Mouse (Mus musculus) erythroblast, embryonic 14.5 days (primary cell): Measurements from ENCODE around the gene Otulin. TPM values are rescaled to one million over a fixed set of nuclear protein-coding genes. Genes with fewer than 3 reads are reported as not detected.

ENCODE experiments used
- H3K27me3 ChIP-seq: 2 replicates; pipeline ENCODE4 v1.6.1; 2012; ENCODE audit warnings: inconsistent platforms; ENCODE audit not compliant: control insufficient read depth
- H3K36me3 ChIP-seq: 2 replicates; pipeline ENCODE4 v1.6.1; 2012; ENCODE audit warnings: mild to moderate bottlenecking, inconsistent platforms; ENCODE audit not compliant: control insufficient read depth
- H3K4me1 ChIP-seq: 2 replicates; pipeline ENCODE4 v1.6.1; 2012; ENCODE audit warnings: inconsistent platforms; ENCODE audit not compliant: control insufficient read depth
- H3K4me3 ChIP-seq: replicated peaks from 2 replicates; pipeline ENCODE3; 2012; ENCODE audit warnings: moderate library complexity, mild to moderate bottlenecking, inconsistent platforms
- H3K9me3 ChIP-seq: 2 replicates; pipeline ENCODE4 v1.6.1; 2012; ENCODE audit warnings: low read length, inconsistent platforms, mixed read lengths; ENCODE audit not compliant: control insufficient read depth
- GATA1 ChIP-seq: IDR thresholded peaks from 2 replicates; pipeline ENCODE4 v1.6.1; 2012; ENCODE audit warnings: low read length, inconsistent platforms, mixed read lengths
- TAL1 ChIP-seq: IDR thresholded peaks from 3 replicates; pipeline ENCODE4 v1.6.1; 2012; ENCODE audit warnings: low read length, inconsistent platforms, mixed read lengths
- polyA plus RNA-seq: library from polyadenylated mRNA; stranded (reverse); fragments of >175 nt; gene quantifications from 2 replicates; pipeline ENCODE4 v1.2.3, GENCODE M21; 2012

Otulin gene
- polyA plus RNA-seq, 1 experiment, result 1.0 TPM

GRCm38 (mm10) chr15:27580771-27581170 is 49.7 kb downstream of the Otulin start:
- TF ChIP-seq GATA1 (no peak), TAL1 (no peak)
- Histone ChIP-seq H3K27me3 (no peaks in the 10 kb centered on the region), H3K36me3 (peaks cover 98% of the 10 kb centered on the region), H3K4me3 (no peak overlapping the region), H3K9me3 (no peaks in the 10 kb centered on the region), H3K4me1 (no peaks in the 10 kb centered on the region)

DNA sequence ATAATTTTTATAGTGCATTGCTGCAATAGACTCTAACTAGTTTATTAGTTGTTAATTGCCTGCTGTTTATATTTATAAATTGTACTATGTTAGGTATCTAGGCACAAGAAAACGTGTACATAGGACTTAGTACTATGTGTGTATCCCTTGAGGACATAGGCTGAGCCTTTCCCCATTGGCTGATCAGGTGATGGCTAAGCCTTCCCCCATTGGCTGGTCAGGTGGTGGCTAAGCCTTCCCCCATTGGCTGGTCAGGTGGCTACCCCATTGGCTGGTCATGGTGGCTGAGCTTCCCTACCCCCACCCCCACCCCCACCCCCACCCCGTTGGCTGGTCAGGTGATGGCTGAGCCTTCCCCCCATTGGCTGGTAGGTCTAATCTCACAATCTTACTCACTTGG is 50.6 kb downstream of the Otulin start:
- no peaks in the 10 kb centered on the region for H3K4me1 ChIP-seq
- H3K36me3 ChIP-seq, result peaks cover 98% of the 10 kb centered on the region
- no peaks in the 10 kb centered on the region for H3K27me3 ChIP-seq
- no peak for TF ChIP-seq TAL1
- no peak for TF ChIP-seq GATA1
- H3K4me3 ChIP-seq, result no peak overlapping the region
- H3K9me3 ChIP-seq, result no peaks in the 10 kb centered on the region

GRCm38 (mm10) chr15:27578918-27579317 is 51.6 kb downstream of the Otulin start:
- Histone ChIP-seq H3K4me1 (no peaks in the 10 kb centered on the region), H3K27me3 (no peaks in the 10 kb centered on the region), H3K36me3 (peaks cover 99% of the 10 kb centered on the region), H3K9me3 (no peaks in the 10 kb centered on the region), H3K4me3 (no peak overlapping the region)
- TF ChIP-seq TAL1 (no peak), GATA1 (no peak)

DNA sequence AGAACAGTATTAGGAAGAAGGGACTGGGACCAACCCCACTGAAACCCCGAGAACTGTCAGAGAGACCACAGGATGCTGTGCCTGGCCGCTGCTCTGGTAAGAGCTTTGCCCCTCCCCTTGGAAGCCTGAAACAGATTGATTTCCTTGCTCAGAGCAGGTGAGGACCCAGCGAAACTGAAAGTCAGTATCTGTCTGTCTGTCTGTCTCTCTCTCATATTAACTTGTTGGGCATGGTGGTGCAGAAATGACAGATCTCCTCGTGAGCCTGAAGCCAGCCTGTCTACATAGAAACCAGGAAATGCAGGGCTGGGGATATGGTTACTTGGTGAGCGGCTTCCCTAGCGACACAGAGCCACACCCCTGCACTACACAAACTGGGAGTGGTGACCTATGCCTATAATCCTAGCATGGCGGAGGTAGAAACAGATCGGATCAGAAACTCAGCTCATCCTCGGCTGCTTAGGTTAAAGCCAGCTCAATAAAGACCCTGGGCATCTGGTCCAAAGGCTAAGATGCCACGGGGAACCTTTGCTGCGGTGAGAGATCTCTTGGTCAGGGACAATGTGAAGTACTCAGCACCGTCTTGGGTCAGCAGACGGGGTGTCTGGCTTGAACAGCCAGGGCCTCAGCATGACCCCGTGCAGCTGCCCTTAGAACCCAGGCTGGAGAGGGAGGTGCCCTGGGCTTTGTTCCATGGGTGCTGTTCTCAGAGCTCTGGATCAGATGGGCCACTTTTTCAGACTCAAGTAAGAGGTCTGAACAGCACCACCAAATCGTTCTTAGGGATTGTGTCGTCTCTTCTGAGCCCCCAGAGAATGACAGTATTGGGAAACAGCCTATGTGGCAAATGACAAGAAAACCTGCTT is 52.3 kb downstream of the Otulin start:
- H3K4me1 ChIP-seq, result no peaks in the 10 kb centered on the region
- TF ChIP-seq TAL1 (no peak), GATA1 (no peak)

GRCm38 (mm10) chr15:27576886-27577285 is 53.6 kb downstream of the Otulin start:
- no peak for TF ChIP-seq GATA1
- TF ChIP-seq TAL1, result no peak
- H3K27me3 ChIP-seq, result no peaks in the 10 kb centered on the region
- H3K4me1 ChIP-seq, result no peaks in the 10 kb centered on the region
- peaks cover 98% of the 10 kb centered on the region for H3K36me3 ChIP-seq
- H3K9me3 ChIP-seq, result no peaks in the 10 kb centered on the region
- H3K4me3 ChIP-seq, result no peak overlapping the region

More for the DNA sequence above, 52.3 kb downstream of the Otulin start:
- H3K36me3 ChIP-seq, result peaks cover 98% of the 10 kb centered on the region
- no peak overlapping the region for H3K4me3 ChIP-seq
- no peaks in the 10 kb centered on the region for H3K27me3 ChIP-seq
- H3K9me3 ChIP-seq, result no peaks in the 10 kb centered on the region

GRCm38 (mm10) chr15:27575932-27576331 is 54.6 kb downstream of the Otulin start:
- peaks cover 98% of the 10 kb centered on the region for H3K36me3 ChIP-seq

DNA sequence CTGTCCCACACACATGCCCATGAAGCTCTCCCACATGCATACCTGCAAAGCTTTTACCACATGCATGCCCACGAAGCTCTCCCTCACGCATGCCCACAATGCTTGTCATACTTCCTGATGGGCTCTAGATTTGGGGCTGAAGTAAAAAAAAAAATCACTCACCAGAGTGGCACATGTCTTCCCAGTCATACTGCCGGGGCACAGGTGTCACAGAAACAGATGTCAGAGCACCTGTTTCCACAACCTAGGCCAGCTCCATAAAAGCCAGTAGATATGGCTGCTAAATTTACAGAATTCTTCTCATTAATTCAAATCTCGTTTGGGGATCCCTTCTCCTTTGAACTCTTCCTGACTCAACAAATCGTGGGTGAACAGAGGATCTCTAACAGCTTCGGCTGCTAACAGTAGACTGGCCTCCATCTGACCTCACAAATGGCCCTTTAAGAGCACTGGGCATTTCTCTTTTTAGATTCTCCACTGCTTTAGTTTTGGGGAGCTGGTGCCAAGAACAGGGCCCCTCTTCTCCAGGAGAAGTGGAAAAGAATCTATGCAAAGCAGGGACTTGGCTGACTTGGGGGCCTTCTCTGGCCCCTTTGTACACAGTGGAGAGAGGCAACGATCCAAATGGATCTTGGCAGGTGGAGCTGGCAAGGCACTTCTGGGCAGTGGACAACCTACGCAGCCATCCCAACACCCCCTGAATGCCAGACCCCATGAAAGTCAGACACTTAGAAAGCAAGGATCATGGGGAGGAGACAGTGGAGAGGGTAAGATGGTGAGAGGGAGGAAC is 55.3 kb downstream of the Otulin start:
- Histone ChIP-seq H3K9me3 (no peaks in the 10 kb centered on the region), H3K4me3 (no peak overlapping the region), H3K36me3 (peaks cover 98% of the 10 kb centered on the region), H3K27me3 (no peaks in the 10 kb centered on the region), H3K4me1 (no peaks in the 10 kb centered on the region)
- TF ChIP-seq TAL1, result no peak

More at GRCm38 (mm10) chr15:27575932-27576331, 54.6 kb downstream of the Otulin start:
- no peak overlapping the region for H3K4me3 ChIP-seq
- H3K4me1 ChIP-seq, result no peaks in the 10 kb centered on the region
- H3K9me3 ChIP-seq, result no peaks in the 10 kb centered on the region
- H3K27me3 ChIP-seq, result no peaks in the 10 kb centered on the region
- TF ChIP-seq GATA1, result no peak
- no peak for TF ChIP-seq TAL1

- Histone ChIP-seq H3K9me3 (no peaks in the 10 kb centered on the region), H3K36me3 (peaks cover 99% of the 10 kb centered on the region), H3K4me1 (no peaks in the 10 kb centered on the region), H3K4me3 (no peak overlapping the region), H3K27me3 (no peaks in the 10 kb centered on the region)
- no peak for TF ChIP-seq TAL1
- no peak for TF ChIP-seq GATA1
These were observed 59.3 kb downstream of the Otulin start for GRCm38 (mm10) chr15:27571179-27571578.

GRCm38 (mm10) chr15:27570385-27570784 is 60.1 kb downstream of the Otulin start:
- Histone ChIP-seq H3K27me3 (no peaks in the 10 kb centered on the region), H3K9me3 (no peaks in the 10 kb centered on the region), H3K36me3 (peaks cover 99% of the 10 kb centered on the region), H3K4me1 (no peaks in the 10 kb centered on the region), H3K4me3 (no peak overlapping the region)
- TF ChIP-seq TAL1 (no peak), GATA1 (no peak)
